Mouse (Mus musculus) intestine, embryonic 16.5 days (tissue): ENCODE results near the gene Hrct1. TPM values are rescaled to one million over a fixed set of nuclear protein-coding genes. Genes with fewer than 3 reads are reported as not detected.

Experiments used
- ATAC-seq: fragments of 200-750 bp; cut with Nextera tagmentation; 2 replicates; pipeline ENCODE4 v1.8.0; 2017; ENCODE audit warnings: moderate TSS enrichment, moderate library complexity
- H3K27ac ChIP-seq: fragments of 300-500 bp; sonication (generic); 2 replicates; pipeline ENCODE4 v1.5.1; 2014; ENCODE audit warnings: mild to moderate bottlenecking, low read length
- H3K27me3 ChIP-seq: fragments of 300-500 bp; sonication (generic); replicated peaks from 2 replicates; pipeline ENCODE4 v1.6.1; 2014; ENCODE audit warnings: low read length, control low read depth, mixed read lengths; ENCODE audit not compliant: control insufficient read depth, insufficient read depth
- H3K36me3 ChIP-seq: fragments of 300-500 bp; sonication (generic); 2 replicates; pipeline ENCODE4 v1.6.1; 2014; ENCODE audit warnings: low read length, control low read depth; ENCODE audit not compliant: control insufficient read depth, insufficient read depth
- H3K4me1 ChIP-seq: fragments of 300-500 bp; sonication (generic); 2 replicates; pipeline ENCODE4 v1.6.1; 2014; ENCODE audit warnings: low read length, control low read depth, mixed read lengths; ENCODE audit not compliant: control insufficient read depth, insufficient read depth
- H3K4me2 ChIP-seq: fragments of 300-500 bp; sonication (generic); 2 replicates; pipeline ENCODE4 v1.6.1; 2014; ENCODE audit warnings: low read depth, low read length, control low read depth
- H3K4me3 ChIP-seq: fragments of 300-500 bp; sonication (generic); 2 replicates; pipeline ENCODE4 v1.5.1; 2014; ENCODE audit warnings: mild to moderate bottlenecking, low read length
- H3K9ac ChIP-seq: fragments of 300-500 bp; sonication (generic); 2 replicates; pipeline ENCODE4 v1.6.1; 2014; ENCODE audit warnings: low read depth, low read length
- H3K9me3 ChIP-seq: fragments of 300-500 bp; sonication (generic); 2 replicates; pipeline ENCODE4 v1.6.1; 2016; ENCODE audit warnings: low read length, control low read depth; ENCODE audit not compliant: control insufficient read depth
- WGBS: fragments of 180-500 bp; shearing (Covaris S2); extraction: QIAGEN DNeasy Blood & Tissue Kit; methylation state at CpG from one replicate; pipeline ENCODE4 v1.1.7; 2014; 5-methylcytosine and 5-hydroxymethylcytosine counted together
- polyA plus RNA-seq: library from polyadenylated mRNA; unstranded; fragments of >200 nt; fragmentation: Nextera tagmentation; extraction: Ambion mirVana; gene quantifications from 2 replicates; pipeline ENCODE4 v1.2.1, GENCODE M21; 2015

Hrct1 gene
- polyA plus RNA-seq, 1 experiment from 2014 or later, result 1.1 TPM

DNA sequence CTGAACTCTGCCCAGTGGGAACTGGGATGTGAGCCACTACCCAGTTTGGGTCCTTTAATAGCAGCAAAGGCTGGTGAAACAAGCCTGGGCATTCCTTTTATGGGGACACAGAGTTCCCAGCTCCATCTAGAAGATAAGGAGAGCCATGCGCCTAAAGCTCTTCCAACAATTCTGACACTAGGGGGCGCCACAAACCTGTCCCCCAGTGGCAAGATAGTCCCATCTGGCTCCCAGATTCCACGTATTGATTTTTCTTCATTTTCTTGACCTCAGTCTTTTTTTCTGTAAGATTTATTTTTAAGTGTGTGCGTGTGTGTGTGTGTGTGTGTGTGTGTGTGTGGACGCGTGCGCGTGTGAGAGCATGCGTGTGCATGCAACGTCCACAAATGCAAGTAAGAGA is 33.5 kb downstream of the Hrct1 start:
- Histone ChIP-seq H3K27ac (no peak overlapping the region), H3K4me3 (no peak overlapping the region), H3K4me1 (no peaks in the 10 kb centered on the region), H3K27me3 (no peaks in the 10 kb centered on the region), H3K9me3 (no peaks in the 10 kb centered on the region), H3K36me3 (no peaks in the 10 kb centered on the region), H3K9ac (no peak overlapping the region), H3K4me2 (no peak overlapping the region)
- ATAC-seq, result no peak
- WGBS, result 74% methylated on average over 10 of the region's 10 CpGs

DNA sequence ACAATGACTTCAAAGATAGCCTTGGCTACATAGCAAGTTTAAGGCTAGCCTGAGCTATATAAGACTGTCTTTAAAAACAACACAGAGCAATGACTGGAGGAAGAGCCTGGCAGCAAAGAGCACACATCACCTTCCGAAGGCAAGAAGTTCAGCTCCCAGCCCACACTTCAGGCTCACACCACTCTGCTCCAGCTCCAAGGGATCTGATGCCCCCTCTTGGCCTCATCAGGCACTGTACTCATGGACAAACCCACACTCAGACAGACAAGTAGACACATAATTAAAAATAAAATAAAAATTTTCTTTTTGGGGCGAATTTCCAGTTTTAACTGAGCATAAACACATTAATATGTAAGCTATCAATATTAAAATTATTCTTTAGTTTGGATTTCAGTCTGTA is 34.3 kb downstream of the Hrct1 start:
- Histone ChIP-seq H3K36me3 (no peaks in the 10 kb centered on the region), H3K27me3 (no peaks in the 10 kb centered on the region), H3K4me2 (no peak overlapping the region), H3K9me3 (no peaks in the 10 kb centered on the region), H3K27ac (no peak overlapping the region), H3K4me1 (no peaks in the 10 kb centered on the region), H3K4me3 (no peak overlapping the region), H3K9ac (no peak overlapping the region)
- no peak for ATAC-seq
- 76% methylated on average over 2 of the region's 2 CpGs for WGBS

DNA sequence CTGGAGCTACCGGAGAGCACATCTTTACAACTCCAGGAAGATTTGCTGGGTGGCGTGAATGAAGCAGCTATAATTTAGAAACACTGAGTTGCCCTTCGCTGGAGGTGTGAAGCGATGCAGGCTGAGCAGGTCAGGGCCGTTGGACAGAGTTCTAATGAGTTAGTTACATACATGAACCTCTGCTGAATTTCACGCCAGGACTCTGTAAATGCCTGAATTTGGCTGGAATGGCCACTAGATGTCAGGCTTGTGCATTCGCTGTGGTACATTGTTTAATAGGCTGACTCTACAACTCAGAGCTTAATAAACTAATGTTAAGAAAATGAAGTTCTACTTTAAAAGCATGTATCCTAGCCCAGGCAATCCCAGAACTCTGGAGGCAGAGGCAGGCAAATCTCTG is 36.4 kb downstream of the Hrct1 start:
- Histone ChIP-seq H3K9me3 (no peaks in the 10 kb centered on the region), H3K4me3 (no peak overlapping the region), H3K9ac (no peak overlapping the region), H3K36me3 (no peaks in the 10 kb centered on the region), H3K4me2 (no peak overlapping the region), H3K27ac (no peak overlapping the region), H3K4me1 (no peaks in the 10 kb centered on the region), H3K27me3 (no peaks in the 10 kb centered on the region)
- ATAC-seq, result no peak
- 24% methylated on average over 7 of the region's 7 CpGs for WGBS

DNA sequence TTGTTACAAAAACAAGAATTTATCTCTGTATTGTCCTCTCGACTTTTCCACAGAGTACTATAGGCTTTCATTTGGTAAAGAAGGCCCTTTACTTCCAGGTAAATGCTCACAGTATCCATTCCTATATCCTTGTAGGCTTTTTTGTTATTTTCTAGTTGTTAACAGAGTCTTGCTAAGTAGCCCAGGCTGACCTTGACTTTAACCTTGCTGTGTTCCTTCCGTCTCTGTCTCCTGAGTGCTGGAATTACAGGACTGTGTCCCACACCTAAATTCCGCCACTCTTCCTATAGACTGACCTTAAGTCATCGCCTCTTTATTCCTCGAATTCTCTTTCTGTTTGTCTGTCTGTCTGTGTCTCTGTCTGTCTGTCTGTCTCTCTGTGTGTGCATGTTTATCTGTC is 41.4 kb downstream of the Hrct1 start:
- no peaks in the 10 kb centered on the region for H3K36me3 ChIP-seq
- H3K27me3 ChIP-seq, result no peaks in the 10 kb centered on the region

DNA sequence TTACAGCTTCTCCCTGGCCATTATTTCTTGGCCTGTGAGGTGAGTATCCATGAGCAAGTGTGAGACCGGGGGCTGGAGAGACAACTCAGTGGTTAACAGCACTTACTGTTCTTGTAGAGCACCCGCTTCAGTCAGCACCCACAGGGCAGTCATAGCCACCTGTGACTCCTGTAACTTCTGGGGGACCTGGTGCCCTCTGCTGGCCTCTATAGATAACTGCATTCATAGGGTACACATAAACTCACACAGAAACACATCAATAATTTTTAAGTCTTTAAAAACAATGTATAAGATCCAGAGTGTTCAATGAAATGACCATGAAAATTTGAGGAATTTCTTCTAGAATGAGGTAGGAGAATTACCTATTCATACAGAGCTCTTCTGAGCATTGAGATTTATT is 42.4 kb downstream of the Hrct1 start:
- no peaks in the 10 kb centered on the region for H3K9me3 ChIP-seq
- no peak overlapping the region for H3K4me3 ChIP-seq
- no peaks in the 10 kb centered on the region for H3K27me3 ChIP-seq
- H3K36me3 ChIP-seq, result no peaks in the 10 kb centered on the region
- WGBS, result 89% methylated on average over 2 of the region's 2 CpGs
- no peaks in the 10 kb centered on the region for H3K4me1 ChIP-seq
- no peak overlapping the region for H3K4me2 ChIP-seq
- no peak overlapping the region for H3K27ac ChIP-seq
- H3K9ac ChIP-seq, result no peak overlapping the region
- ATAC-seq, result no peak

More for the DNA sequence above, 41.4 kb downstream of the Hrct1 start:
- no peak overlapping the region for H3K4me3 ChIP-seq
- H3K9ac ChIP-seq, result no peak overlapping the region
- H3K4me2 ChIP-seq, result no peak overlapping the region
- ATAC-seq, result no peak
- H3K9me3 ChIP-seq, result no peaks in the 10 kb centered on the region
- 83% methylated on average over 5 of the region's 5 CpGs for WGBS
- no peak overlapping the region for H3K27ac ChIP-seq
- no peaks in the 10 kb centered on the region for H3K4me1 ChIP-seq

DNA sequence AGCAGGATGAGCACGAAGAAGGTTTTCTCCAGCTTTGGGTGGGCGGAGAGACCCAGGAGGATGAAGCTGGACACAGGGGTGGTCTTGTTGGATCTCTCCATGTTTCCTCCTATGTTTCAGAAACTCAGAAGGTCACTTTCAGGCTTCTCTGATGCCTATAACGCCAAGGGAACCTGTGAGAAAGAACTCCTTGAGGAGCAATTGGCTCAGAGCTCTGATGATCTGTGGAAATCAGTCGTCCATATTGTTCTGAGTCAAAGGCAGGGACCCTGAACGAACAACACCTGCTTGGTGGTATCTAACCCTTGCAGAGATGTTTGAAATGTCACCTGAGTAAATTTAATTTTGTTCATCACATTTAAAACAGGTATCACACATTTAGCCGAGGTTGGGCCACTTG is 43.9 kb downstream of the Hrct1 start, which contains the start of gene Olfr159:
Gene Olfr159, minus strand, starts transcription at position 101 of the 400 bp plus-strand sequence.
- Histone ChIP-seq H3K4me1 (no peaks in the 10 kb centered on the region), H3K4me3 (no peak within 1 kb of the TSS), H3K4me2 (no peak within 1 kb of the TSS), H3K9me3 (no peaks in the 10 kb centered on the region), H3K27ac (no peak within 1 kb of the TSS), H3K9ac (no peak within 1 kb of the TSS), H3K27me3 (no peaks in the 10 kb centered on the region), H3K36me3 (no peaks in the 10 kb centered on the region)
- ATAC-seq, result no peak
- WGBS, result 83% methylated on average over 6 of the region's 6 CpGs

DNA sequence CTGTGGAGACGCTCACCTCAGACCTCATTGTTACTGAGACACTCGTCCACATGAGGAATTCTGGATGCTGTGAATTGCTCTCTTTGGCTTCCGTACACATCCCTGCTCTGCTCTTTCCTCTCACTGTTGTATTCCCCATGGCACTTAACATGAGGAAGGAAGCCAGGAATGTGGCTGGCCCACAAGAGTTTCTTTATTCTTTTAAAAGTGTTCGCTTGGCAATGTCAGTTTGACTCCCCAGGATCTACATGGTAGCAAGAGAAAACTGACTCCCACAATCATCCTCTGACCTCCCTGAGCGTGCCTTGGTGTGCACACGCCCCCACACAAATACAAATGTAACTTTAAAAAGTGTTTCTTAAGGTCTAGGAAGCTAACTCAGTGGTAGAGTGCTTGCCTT is 44.6 kb downstream of the Hrct1 start:
- Histone ChIP-seq H3K9me3 (no peaks in the 10 kb centered on the region), H3K4me2 (no peak overlapping the region), H3K4me1 (no peaks in the 10 kb centered on the region), H3K9ac (no peak overlapping the region), H3K27me3 (no peaks in the 10 kb centered on the region), H3K4me3 (no peak overlapping the region), H3K36me3 (no peaks in the 10 kb centered on the region), H3K27ac (no peak overlapping the region)
- 58% methylated on average over 6 of the region's 6 CpGs for WGBS
- no peak for ATAC-seq

DNA sequence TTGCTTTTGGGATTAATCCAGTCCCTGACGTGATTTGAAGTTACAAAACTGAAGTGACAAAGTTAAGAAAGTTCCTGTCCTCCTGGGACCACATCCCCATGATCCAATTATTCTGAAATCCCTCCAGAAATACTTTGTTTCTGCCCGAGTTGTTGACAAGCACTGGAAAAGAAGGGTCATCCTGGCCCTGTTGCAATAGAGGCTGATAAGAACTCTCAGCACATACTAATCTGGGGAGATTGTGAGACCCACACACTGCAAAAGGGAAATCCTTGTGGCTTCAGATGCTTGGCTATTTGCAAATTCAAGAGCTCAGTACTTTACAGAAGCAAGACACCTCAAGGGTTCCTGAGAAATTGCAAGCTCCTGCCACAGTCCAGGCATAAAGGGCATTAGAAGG is 45.3 kb downstream of the Hrct1 start:
- no peak overlapping the region for H3K9ac ChIP-seq
- H3K36me3 ChIP-seq, result no peaks in the 10 kb centered on the region
- H3K4me2 ChIP-seq, result no peak overlapping the region
- H3K9me3 ChIP-seq, result no peaks in the 10 kb centered on the region
- H3K4me3 ChIP-seq, result no peak overlapping the region
- no peak overlapping the region for H3K27ac ChIP-seq
- 39% methylated on average over 2 of the region's 2 CpGs for WGBS
- H3K27me3 ChIP-seq, result no peaks in the 10 kb centered on the region
- ATAC-seq, result no peak
- no peaks in the 10 kb centered on the region for H3K4me1 ChIP-seq

Other genes starting within 250 kb of the Hrct1 start
- gene Sit1, start 243.5 kb upstream of the Hrct1 start, polyA plus RNA-seq, result not detected in 2 replicates
- gene Ccdc107, start 234.3 kb upstream of the Hrct1 start, polyA plus RNA-seq, result 96.7 and 102 TPM in 2 replicates
- 40.9 and 49.7 TPM in 2 replicates for gene Arhgef39, start 227.5 kb upstream of the Hrct1 start, polyA plus RNA-seq
- gene Car9, start 220.2 kb upstream of the Hrct1 start, polyA plus RNA-seq, result 25.0 and 25.2 TPM in 2 replicates
- gene Tpm2, start 203.4 kb upstream of the Hrct1 start, polyA plus RNA-seq, result 574 and 599 TPM in 2 replicates
- gene Creb3, start 164.9 kb upstream of the Hrct1 start, polyA plus RNA-seq, result 78.7 and 80.5 TPM in 2 replicates
- gene Tln1, start 164.5 kb upstream of the Hrct1 start, polyA plus RNA-seq, result 41.2 and 41.9 TPM in 2 replicates
- gene Rgp1, start 148.5 kb upstream of the Hrct1 start, polyA plus RNA-seq, result 18.2 and 19.5 TPM in 2 replicates
- gene Gba2, start 148.3 kb upstream of the Hrct1 start, polyA plus RNA-seq, result 12.5 and 12.9 TPM in 2 replicates
- 1.0 TPM in 1 of 2 replicates, not detected in the other for gene Msmp, start 142.7 kb upstream of the Hrct1 start, polyA plus RNA-seq
- gene Npr2, start 95.3 kb upstream of the Hrct1 start, polyA plus RNA-seq, result 4.9 and 6.2 TPM in 2 replicates
- gene Spag8, start 73.6 kb upstream of the Hrct1 start, polyA plus RNA-seq, result 0.60 and 1.3 TPM in 2 replicates
- gene Hint2, start 70.7 kb upstream of the Hrct1 start, polyA plus RNA-seq, result 187 and 208 TPM in 2 replicates
- gene Tmem8b, start 58.2 kb upstream of the Hrct1 start, polyA plus RNA-seq, result 3.3 and 3.4 TPM in 2 replicates
- 1.6 and 2.2 TPM in 2 replicates for gene Fam221b, start 58.0 kb upstream of the Hrct1 start, polyA plus RNA-seq
- gene Olfr70, start 26.4 kb upstream of the Hrct1 start, polyA plus RNA-seq, result not detected in 2 replicates
- not detected in 2 replicates for gene Olfr71, start 16.9 kb upstream of the Hrct1 start, polyA plus RNA-seq
- 0.12 and 0.15 TPM in 2 replicates for gene Spaar, start 2.8 kb downstream of the Hrct1 start, polyA plus RNA-seq
- gene Olfr159, start 43.8 kb downstream of the Hrct1 start, polyA plus RNA-seq, result not detected in 2 replicates
- not detected in 2 replicates for gene Olfr156, start 96.7 kb downstream of the Hrct1 start, polyA plus RNA-seq
- not detected in 2 replicates for gene Olfr157, start 113.0 kb downstream of the Hrct1 start, polyA plus RNA-seq
- not detected in 2 replicates for gene Olfr155, start 124.4 kb downstream of the Hrct1 start, polyA plus RNA-seq
- gene Reck, start 148.3 kb downstream of the Hrct1 start, polyA plus RNA-seq, result 12.7 and 12.8 TPM in 2 replicates
- 69.4 and 78.5 TPM in 2 replicates for gene Glipr2, start 230.2 kb downstream of the Hrct1 start, polyA plus RNA-seq